Mouse (Mus musculus) spleen, postnatal 14 days (tissue): ENCODE results near the gene Sprr3.
"Not testable (repeated sequence)": the region's sequence is repeated elsewhere in the genome, so short reads cannot be mapped to it uniquely, and the experiment has no call there.

ENCODE experiments used
- DNase-seq, 2 experiments: peaks; one replicate each; pipeline ENCODE4 v3.0.0; 2021 to 2022; ENCODE audit warnings: low spot score in 2 of 2

Sprr3 gene

DNA sequence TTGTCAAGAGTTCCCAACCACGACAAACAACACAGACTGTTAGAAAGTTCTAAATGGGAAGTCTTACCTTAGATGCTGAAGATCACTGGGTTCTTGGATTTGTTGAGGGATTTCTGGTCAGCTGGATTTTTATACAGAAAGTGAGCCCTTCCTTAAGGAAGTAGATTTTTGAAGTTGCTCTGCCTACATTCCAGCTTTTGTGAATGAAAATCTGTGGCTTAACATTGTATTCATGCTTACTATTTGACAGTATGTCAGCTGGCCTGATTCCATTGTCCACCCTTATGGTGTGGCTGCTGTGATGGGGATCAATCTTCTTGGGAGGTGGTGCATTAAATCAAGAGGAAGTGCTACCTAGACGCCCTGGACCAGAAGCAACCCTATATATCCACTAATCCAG lies at the start of gene Sprr3:
Gene Sprr3 (minus strand): TSS at position 101 of the 400 bp plus-strand sequence.
- no peak for DNase-seq

DNA sequence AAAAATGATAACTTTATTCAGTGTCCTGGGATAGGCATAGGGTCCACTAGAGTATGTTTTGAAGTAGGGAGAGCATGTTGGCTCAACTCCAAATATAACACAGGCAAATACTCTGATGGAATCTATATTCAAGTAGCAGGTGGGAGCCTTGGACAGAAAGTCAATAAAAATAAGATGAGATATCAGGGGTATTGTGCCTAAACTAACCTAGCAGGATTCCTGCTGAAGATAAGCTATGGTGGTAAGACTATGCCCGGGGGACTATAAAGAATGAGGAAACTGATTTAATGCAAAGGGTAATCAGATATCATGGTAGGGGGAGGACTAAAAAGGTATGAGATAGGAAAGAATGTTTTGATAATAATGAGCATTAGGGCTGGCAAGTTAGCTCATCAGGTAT lies 49.7 kb upstream of the Sprr3 start:
- DNase-seq = no peak

DNA sequence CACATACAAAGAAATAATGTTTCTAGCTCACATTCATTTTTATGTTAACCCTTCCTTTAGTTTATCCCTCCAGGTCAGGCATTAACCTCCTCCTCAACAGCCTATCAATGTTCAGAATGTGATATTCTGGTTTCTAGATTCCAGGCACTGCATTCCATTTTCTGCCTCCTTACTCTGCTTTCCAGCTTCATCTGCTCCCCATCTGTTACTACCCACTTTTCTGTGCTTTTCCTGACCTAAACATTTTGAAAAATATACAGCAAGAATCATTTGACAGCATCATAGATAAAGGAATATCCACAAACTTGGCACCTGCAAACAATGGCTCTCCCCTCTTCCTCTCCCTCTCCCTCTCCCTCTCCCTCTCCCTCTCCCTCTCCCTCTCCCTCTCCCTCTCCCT lies 45.0 kb upstream of the Sprr3 start:
- DNase-seq = no peak

DNA sequence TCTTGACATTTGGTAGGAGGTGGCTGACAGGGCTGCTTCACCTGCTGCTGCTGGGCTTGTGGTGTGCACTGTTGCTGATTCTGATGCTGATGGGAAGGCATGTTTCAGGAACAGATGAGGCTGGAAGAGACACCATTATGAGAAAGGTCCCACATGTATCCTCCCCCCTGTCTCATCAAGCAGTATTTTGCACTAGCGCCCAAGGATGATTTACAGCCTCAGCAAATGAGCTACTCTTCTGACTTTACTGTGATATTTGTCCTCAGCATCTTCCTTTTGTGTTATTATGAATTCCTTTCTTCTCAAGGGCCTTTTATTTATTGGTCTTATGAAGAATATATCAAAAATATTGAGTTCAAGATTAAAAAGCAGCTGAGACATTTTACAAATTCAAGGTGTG lies 41.9 kb upstream of the Sprr3 start, which contains the start of gene Sprr4:
Gene Sprr4 (minus strand): TSS at position 101 of the 400 bp plus-strand sequence.
- DNase-seq = no peak

DNA sequence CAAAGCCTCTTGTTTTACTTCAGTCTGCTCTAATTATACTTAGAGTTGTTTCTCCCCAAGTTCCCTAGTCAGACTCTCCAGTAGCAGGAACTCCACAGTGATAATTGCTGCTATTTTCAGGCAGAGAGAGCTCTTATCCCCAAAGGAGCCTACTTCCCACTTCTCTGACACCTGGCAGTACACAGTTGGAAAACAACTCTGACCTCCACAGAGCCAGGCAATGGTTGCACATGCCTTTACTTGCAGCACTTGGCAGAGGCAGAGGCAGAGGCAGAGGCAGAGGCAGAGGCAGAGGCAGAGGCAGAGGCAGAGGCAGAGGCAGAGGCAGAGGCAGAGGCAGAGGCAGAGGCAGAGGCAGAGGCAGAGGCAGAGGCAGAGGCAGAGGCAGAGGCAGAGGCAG lies 31.7 kb upstream of the Sprr3 start:
- DNase-seq = not testable (repeated sequence)

DNA sequence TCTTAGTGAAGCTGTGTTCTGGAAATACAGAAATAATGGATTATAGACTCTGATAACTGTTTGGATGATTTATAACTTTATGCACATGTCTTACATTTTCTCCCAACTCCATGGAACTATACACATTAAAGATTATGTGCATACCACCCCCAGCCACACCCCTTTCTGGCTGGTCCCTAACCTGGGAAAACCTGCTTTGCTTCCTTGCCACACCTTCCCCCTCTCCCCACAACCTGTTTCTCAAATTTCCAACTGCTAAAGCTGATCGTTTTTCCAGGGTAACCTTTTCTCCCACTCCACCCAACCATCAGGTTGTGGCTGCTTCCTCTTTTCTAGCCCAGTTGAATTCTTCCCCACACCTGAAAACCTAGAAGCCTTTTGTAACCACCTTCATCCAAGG lies 27.8 kb upstream of the Sprr3 start:
- DNase-seq = no peak

DNA sequence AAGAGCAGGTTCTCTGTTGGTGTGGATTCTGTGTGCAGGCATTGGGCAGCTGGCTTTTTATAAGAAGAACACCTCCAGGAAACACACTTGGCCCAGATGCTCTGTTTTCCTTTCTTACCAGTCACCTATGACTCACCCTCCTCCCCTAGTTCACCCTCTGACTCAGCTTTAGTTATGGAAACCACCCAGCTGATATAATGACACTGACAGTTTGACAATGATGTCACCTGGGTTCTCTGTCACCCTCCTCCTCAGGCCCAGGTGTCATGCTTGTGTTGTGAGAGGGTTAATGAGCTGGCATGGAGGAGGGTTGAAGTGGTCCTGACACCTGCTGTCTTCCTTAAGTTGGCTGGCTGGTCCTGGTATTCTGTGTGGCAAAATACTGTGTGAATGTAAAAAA lies 27.3 kb upstream of the Sprr3 start, which contains the start of gene Sprr1a:
Gene Sprr1a (minus strand): TSS at position 33 of the 400 bp plus-strand sequence.
- no peak for DNase-seq

DNA sequence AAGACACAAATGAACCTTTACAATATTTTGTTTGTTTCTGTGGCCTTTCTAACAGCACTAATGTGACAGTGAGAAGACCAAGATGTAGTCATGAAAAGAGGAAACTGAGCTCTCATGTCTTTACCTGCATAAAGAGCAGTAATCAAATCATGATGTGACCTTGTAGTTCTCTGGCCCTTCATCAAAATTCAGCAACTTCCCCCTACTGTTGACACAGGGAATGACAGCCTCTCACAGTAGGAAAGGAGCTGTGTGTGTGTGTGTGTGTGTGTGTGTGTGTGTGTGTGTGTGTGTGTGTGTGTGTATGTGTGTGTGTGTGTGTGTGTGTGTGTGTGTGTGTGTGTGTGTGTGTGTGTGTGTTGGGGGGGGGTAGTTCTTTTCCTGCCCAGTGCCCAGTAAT lies 22.7 kb upstream of the Sprr3 start:
- not testable (repeated sequence) for DNase-seq

DNA sequence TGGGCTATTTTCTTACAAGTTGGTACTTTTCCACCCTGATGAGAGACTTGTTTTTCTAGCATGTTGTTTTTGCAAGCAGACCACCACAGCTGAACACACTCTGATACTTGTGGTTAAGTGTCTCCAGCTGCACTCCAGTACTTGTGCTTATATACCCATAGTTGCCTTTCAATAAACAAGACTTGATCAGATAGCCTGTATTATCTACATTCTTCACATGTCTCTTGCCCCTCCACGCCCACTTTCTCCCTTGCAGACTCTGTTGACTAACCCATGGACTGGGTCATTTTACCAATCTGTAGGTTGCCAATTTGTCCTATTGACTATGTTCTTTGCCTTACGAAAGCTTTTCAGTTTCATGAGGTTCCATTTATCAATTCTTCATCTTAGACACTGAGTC lies 11.6 kb upstream of the Sprr3 start:
- no peak for DNase-seq

DNA sequence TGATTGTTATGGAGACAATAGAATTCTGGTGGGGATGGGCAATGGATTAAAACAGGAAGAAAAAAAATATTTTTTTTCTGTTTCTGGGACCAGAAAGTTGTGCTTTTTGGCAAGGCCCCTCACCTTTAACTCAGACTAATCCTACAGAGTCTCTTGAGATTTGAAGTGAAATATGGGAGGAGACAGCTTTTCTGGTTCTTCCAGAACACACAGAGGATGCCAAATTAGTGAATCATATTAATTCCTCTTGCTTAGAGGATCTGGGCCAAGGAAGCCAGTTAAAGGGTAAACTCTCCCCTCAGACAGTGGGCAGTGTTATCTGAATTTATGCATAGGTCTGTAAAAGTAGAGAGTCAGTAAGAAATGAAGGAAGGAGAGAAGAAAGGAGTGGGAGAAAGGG lies 8.9 kb upstream of the Sprr3 start:
- DNase-seq = no peak

DNA sequence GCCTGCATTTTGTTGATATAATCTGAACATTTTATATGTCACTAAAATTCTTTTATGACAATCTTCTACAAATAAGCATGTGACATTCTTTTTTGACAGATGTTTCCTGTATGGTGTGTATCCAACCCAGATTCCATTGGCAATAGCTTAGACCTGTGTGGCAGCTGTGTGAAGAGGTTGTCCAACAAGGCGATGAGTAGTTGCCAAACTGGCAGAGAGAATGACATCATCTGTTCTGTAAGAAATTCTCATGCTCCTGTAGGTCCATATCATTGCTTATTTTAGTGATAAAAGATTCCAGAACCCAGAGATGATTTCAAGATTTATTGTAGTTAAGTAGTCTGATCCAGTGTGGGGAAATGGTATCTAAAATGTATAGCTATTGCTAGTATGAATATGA lies 8.1 kb upstream of the Sprr3 start:
- no peak for DNase-seq

DNA sequence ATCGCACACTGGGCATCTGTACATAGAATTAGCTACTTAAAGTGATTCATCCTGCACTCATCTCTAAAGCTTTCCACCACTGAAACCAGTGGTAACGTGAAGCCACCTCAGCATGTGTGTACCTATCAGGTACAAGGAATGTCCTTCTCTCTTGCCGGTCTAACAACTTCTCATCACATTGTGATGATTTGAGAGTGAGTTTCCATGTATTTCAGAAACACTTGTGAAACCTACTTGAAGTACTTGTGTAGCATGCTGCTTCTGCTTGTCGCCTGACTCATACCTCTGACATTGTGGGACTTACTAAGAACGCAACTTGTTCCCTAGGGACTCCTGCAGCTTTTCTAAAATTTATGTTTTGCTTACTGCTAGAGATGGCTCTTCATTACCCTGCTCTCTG lies 3.4 kb downstream of the Sprr3 start:
- DNase-seq = no peak

DNA sequence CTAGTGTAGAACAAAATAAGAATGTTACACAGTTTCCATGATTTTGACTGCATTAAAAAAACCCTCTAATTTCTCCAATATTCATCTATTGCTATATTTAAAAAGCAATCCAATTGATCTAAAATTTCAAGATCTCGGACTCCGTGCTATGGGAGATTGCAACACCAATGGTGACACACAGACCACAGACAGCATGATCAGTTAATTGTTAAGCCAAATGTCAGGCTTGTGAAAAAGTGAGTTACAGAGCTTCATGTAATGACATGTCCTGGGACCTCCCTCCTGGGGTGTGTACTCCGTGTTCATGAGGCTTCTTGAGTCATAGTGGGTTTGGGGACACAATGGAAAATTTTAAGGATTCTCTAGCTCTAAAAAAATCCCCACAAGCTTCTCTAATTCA lies 18.3 kb downstream of the Sprr3 start:
- DNase-seq = no peak

DNA sequence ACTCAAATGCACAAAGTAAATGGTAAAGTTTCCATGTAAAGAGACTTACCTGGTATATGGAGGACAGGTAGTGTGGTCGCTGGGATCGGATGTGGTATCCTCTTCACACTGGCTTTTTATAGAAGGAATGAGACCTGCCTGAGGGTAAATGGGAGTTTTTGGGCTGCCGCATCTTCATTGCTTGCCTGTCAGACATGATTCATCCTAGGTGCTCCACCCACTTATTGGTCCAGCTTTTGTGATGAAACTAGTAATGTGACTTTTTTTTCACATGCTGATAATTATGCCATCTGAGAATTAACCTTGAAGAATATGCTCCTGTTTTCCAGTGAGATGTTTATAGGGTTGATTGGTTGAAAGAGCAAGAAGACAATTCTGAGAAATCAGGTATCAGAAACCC lies 19.8 kb downstream of the Sprr3 start, which contains the start of gene Sprr1b:
Gene Sprr1b (minus strand): TSS at position 101 of the 400 bp plus-strand sequence.
- no peak for DNase-seq

DNA sequence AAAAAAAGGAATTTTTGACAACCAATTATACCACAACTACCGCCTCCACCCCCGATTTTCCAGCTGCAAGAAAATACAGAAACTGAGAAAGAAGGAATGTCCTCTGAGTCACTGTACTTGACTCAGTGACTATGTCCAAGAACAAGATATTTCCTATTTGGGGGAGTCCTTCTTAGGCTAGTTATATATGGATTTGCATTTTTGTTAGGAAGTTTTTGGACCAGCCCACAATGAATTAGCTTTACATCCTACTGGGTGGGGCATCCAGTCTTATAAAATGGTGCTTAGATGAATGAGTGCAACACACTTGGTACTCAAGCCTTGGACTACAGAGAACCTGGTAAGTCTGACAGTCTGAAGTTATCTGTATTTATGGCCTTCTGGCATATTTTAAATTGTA lies 26.2 kb downstream of the Sprr3 start, which contains the start of gene Sprr2k:
Gene Sprr2k (plus strand): TSS at position 301 of the 400 bp plus-strand sequence.
- no peak for DNase-seq

DNA sequence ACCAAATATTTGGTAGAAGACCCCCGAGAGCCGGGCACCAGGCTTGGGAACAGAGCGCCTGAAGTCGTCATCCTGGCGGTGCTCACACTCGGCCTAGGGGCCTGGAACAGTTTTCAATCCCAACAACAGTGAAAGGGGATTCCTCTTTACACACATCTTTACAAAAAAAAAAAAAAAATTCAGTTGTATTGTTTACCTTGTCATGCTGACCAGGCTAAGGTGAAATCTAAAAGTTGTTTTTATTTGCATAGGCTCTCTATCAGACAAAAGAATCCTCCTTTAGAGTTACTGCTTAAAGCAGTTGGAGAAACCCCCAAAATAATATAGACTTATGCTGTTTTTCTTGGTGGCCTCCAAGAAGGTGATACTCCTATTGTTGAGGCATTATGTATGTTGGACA lies 29.2 kb downstream of the Sprr3 start, which contains the start of gene Gm9774:
Gene Gm9774 (minus strand): TSS at position 101 of the 400 bp plus-strand sequence.
- DNase-seq = no peak

DNA sequence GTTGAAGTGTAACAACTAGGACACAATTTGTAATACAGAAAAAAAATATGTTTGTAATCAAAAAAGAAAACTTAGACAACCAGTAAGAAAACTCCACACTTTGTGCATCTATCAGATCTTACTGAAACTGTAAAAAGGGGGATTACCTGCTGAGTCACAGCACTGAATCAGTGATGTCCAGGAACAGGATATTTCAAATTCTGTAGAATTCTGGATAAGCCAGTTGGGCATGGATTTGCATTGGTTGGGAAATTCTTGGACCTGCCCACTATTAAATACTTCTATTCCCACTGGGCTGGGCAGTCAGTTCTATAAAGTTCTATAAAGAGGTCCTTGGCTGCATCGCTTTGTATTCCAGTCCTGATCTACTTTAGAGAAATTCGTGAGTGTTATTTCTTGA lies 40.7 kb downstream of the Sprr3 start, which contains the start of gene Sprr2j-ps:
Gene Sprr2j-ps (plus strand): TSS at position 301 of the 400 bp plus-strand sequence.
- DNase-seq = no peak

DNA sequence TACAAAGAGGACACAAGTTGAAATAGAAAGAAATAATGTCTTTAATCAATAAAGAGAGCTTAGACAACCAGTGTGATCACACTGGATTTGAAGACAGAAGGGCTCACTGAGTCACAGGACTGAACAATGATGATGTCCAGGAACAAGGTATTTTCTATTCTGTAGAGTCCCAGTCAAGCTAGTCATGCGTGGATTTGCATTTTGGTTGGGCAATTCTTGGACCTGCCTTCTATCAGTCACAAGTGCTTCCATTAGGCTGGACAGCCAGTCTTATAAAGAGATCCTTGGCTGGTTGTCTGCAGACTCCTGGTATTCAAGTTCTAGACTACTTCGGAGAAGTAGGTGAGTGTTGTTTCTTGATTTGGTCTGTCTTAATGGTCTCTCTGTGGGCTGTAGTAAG lies 50.8 kb downstream of the Sprr3 start, which contains the start of gene Sprr2i:
Gene Sprr2i (plus strand): TSS at position 301 of the 400 bp plus-strand sequence.
- DNase-seq = no peak
